Mouse (Mus musculus): ENCODE results near the gene Gtse1.
A peak's percentile ranks its signal among the peaks of the same experiment; 100 is the strongest.
"Not testable (repeated sequence)": the region's sequence is repeated elsewhere in the genome, so short reads cannot be mapped to it uniquely, and the experiment has no call there.

The Gtse1 gene

GRCm38 (mm10) chr15:85859490-85860031, at the start of gene Gtse1:
Gtse1 (plus strand) TSS chr15:85859745.
- peak; percentile 97 to 99 for DNase-seq (ENCODE audit: low spot score in 2 of 2)

DNA sequence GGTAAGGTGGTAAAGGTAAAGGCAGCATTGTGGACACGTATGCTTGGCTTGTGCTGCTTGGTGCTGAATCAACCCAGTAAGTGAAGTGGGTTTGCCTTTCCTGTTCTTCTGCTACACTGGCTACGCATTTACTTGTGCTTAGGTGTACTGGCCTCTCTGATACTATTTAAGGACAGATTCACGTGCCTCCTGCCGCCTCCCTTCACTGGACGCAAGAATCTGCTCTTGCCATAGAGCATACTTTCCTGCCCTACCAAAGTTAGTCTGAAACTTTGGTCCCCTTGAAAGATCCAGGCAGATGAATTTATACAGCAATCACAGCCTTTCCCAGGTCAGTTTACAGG, 49.1 kb upstream of the Gtse1 start:
- no peak for DNase-seq (ENCODE audit: low spot score in 2 of 2)

GRCm38 (mm10) chr15:85810806-85811521, 48.6 kb upstream of the Gtse1 start:
- peak; percentile 83 to 92 for DNase-seq (ENCODE audit: low spot score in 2 of 2)

DNA sequence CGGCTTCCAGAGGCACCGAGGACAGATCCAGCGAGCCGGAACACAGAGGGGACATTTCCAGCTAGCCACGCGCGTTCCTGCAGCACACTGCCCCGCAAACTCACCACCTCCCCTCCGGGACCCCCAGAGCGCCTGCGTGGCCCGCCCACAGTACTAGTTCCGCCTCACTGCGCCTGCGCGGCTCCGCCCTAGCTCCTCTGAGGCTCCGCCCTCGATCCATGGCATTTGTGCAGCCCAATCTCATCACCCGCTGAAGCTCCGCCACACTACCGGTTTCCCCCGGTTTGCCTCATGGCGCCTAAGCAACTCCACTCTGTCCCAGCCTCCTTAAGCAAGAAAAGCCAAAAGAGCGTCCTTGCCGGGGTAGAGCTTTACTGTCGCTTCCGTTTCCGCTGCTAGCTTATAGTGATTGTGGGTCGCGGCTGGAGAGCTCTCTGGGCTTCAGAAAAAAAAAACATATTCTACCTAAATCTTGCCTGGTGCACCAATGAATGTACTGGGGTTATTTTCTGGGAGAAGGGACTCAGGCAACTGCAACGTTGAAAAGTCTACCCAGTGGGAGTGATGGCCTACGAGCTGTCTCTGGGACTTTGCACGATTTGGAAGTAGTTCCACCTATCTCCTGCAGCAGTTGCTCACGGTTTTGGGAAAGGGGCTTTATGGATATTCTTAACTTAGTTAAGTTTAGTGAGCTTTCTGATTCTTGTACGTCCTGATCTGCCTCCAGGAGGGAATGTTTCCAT, 47.8 kb upstream of the Gtse1 start, which contains the start of gene Cdpf1:
TSS of gene Cdpf1 (minus strand) at position 163 of the 743 bp plus-strand sequence.
- DNase-seq (ENCODE audit: low spot score in 2 of 2): peak; percentile 99

DNA sequence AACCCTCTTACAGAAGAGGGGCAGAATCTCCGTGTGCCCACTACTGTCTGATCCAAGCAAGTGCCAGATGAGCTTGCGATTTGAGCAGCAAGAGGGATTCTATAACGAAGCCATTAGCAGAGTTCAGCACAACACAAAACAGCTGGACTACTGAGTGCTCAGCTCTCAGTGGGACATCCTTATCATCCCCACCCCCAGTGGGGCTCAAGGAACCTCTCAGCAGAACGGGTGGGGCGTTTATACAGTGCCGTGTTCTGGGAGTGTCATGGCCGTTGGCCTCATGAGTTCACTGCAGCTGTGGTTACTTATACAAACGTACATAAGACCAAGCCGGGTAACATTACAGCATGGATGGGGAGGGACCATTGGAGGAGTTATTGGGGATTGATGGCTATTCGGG, 46.1 kb upstream of the Gtse1 start:
- DNase-seq (ENCODE audit: low spot score in 2 of 2): no peak

- peak; percentile 38 to 52 for DNase-seq (ENCODE audit: low spot score in 2 of 2)
Observed at GRCm38 (mm10) chr15:85821203-85822010, 38.1 kb upstream of the Gtse1 start, which contains the start of gene Pkdrej. Pkdrej (minus strand) TSS chr15:85821734.

- no peak for DNase-seq (ENCODE audit: low spot score in 2 of 2)
Observed at GRCm38 (mm10) chr15:85822011-85822359, 37.6 kb upstream of the Gtse1 start.

DNA sequence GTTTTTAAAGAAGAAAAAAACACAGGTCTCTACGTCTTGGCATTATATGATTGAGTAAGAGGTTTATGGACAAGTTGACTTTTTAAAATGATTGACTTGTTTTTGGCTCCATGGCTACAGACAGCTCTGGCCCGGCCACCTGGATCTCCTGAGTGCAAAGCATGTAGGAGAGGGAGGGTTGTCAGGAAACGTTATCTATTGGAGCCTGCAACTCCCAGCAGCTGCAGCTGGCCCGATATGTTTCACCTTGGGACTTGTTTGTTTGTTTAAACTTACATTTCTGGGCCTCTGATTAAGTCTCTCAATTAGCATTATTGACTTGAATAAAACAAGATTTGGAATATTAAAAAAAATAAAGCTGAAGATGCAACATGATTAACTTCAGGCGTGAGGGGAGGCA, 32.9 kb upstream of the Gtse1 start:
- DNase-seq (ENCODE audit: low spot score in 2 of 2): no peak

DNA sequence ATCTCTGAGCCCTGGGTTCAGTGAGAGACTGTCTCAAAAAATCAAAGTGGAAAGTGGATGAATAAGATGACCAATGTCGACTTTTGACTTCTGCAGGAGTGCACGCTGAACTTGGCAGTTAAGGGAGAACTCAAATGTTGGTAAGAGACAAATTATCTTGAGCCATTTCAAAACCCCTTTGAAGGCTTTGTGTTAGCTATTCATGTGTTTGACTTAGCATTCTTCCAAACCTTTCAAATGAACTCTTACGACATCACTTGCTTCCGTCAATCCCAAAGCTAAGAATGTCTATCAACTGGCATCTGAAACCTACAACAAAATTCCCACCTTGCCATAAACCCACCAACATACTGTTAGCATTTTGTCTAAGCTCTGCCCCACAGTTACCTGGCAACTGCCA, 31.5 kb upstream of the Gtse1 start:
- DNase-seq (ENCODE audit: low spot score in 2 of 2): no peak

- DNase-seq (ENCODE audit: low spot score in 2 of 2): no peak
Observed at GRCm38 (mm10) chr15:85829470-85829869, 30.1 kb upstream of the Gtse1 start.

GRCm38 (mm10) chr15:85831954-85832590, 27.5 kb upstream of the Gtse1 start, which contains the start of gene Ttc38:
Ttc38 (plus strand) TSS chr15:85832306.
- DNase-seq (ENCODE audit: low spot score in 2 of 2): peak; percentile 88 to 89

GRCm38 (mm10) chr15:85832599-85832998, 26.9 kb upstream of the Gtse1 start:
- no peak for DNase-seq (ENCODE audit: low spot score in 2 of 2)

GRCm38 (mm10) chr15:85835335-85835734, 24.2 kb upstream of the Gtse1 start:
- DNase-seq (ENCODE audit: low spot score in 2 of 2): no peak

- no peak for DNase-seq (ENCODE audit: low spot score in 2 of 2)
Observed at GRCm38 (mm10) chr15:85836887-85837286, 22.7 kb upstream of the Gtse1 start.

GRCm38 (mm10) chr15:85840983-85841382, 18.6 kb upstream of the Gtse1 start:
- DNase-seq (ENCODE audit: low spot score in 2 of 2): no peak

DNA sequence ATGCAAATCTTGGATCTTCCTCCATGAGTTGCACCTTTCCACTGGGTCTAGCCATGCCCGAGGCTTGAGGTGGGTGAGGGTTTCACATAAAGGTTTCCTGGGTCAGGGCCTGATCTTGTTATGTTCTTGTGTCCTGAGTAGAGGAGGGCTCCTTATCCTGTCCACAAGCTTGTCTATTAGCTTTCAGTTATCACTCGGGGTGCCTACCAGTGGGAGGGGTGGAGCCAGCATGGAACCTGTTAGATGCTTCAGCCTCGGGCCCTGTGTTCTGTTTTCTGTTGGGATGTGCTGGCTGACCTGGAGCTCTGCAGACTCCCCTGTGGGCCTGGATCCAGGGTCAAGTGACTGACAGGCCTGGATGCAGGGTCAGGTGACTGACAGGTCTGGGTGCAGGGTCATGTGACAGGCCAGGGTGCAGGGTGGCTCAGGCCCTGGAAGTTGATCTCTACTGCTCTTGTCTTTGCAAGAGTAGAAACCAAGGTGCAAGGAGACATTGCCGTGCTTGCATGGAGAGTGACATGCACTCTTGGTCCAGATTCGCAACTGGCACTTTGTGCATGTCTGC, 17.7 kb upstream of the Gtse1 start:
- DNase-seq (ENCODE audit: low spot score in 2 of 2): no peak

DNA sequence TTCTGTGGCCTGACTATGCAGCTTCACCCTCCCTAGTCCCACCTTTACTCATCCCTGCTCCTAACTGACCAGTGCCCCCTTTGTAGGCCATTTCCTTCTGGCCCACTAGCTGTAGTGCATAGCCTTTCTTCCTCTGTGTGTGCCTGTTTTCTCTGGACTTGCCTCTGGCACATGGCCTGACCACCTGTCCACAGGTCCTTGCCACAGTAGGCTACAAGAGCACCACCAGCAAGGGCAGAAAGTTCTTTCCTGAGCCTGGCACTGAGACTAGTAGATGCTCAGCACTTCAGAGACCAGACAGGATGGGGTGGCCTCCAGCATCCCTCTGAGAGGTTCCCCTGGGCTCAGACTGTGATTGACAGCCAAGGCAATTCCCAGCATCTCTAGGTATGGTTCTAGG, 14.5 kb upstream of the Gtse1 start:
- DNase-seq (ENCODE audit: low spot score in 2 of 2): no peak

GRCm38 (mm10) chr15:85851656-85852392, 7.7 kb upstream of the Gtse1 start:
- no peak for DNase-seq (ENCODE audit: low spot score in 2 of 2)

DNA sequence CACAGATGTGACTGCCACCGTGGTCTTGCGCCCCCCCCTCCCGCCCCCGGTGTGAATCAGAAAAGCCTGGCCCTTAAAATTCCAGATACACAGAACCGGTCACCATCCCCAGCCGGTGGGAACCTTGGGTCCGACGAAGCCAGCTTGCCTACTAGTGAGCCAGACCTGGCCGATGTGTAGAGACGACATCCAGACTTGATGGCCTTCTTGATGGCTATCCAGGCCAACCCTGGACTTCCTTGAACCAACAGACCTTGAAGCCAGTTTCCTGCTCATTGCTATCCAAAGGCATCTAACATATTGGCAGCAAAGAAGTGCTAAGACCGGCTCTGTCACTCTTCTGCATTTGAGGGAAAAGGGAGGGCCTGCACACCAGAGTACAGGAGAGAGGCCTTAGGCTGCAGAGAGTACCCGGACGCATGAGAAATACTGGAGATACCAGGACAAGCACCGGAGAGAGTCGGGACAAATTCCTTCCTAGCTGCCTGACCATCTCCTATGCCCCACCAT, 510 bp upstream of the Gtse1 start:
- DNase-seq (ENCODE audit: low spot score in 2 of 2): no peak

GRCm38 (mm10) chr15:85865913-85866312, 6.4 kb downstream of the Gtse1 start:
- not testable (repeated sequence) for DNase-seq (ENCODE audit: low spot score in 2 of 2)

All from right cerebral cortex, postnatal 10 days (tissue).